Mouse (Mus musculus) spleen, postnatal 10 days (tissue): ENCODE results near the gene Stra8.

Experiments used
- DNase-seq, 2 experiments: peaks; one replicate each; pipeline ENCODE4 v3.0.0; 2021 to 2022; ENCODE audit warnings: low spot score in 2 of 2

Gene Stra8

DNA sequence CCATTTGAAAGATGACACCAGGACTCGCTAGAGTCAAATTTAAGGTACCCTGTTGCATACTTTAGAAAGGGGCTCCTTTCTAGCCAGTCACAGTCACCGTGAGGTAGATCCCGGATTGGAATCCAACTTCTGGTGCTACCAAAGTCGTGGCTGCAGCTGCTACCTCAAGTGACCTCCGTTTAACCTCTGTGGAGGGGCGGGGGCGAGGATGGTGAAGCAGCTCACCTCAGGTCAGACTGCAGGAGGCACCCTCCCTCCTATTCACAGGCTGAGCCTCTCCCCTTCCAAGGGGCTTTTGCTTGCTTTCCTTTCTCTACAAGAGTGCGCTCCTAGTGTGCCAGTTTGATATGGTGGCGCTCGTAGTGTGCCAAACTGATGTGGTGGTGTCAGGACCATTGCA is at the start of gene Stra8:
Gene Stra8 (plus strand): TSS at position 208 of the 400 bp plus-strand sequence.
- no peak for DNase-seq

DNA sequence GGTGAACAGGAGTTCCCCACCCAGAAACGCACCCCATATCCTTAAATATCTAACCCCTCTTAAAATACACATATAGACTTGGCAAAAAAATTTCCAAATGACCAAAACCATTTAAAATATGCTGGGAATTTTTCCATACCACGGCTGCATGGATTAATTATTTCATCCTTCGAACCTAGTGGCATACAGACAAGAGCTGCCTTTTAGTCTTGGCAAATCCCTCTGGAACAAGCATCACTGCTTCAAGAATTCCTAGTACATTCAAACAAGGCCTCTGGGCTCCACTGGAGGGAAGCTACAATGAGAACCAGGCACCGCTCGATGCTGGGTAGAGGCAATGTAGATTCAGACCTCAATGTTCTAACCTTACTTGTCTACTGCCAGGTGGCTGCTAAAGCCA is 49.2 kb upstream of the Stra8 start:
- DNase-seq, result no peak

DNA sequence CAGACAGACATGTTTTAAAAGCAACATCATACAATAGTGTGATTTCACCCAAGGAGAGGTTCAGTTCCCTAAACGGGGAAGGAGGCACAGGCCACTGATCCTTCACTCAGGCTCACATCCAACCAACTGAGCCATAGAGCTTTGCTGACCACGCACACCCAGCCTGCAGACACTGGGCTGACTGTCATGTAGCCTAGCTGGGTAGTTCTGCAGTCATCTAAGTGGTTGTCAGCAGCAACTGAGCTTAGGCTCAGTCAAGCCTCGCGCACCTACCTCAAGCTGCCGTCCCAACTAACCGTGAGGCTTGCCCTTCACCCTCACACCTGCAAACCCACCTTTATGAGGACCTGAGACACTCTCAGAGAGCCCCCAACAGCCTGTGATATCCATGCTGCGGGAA is 48.0 kb upstream of the Stra8 start:
- no peak for DNase-seq

DNA sequence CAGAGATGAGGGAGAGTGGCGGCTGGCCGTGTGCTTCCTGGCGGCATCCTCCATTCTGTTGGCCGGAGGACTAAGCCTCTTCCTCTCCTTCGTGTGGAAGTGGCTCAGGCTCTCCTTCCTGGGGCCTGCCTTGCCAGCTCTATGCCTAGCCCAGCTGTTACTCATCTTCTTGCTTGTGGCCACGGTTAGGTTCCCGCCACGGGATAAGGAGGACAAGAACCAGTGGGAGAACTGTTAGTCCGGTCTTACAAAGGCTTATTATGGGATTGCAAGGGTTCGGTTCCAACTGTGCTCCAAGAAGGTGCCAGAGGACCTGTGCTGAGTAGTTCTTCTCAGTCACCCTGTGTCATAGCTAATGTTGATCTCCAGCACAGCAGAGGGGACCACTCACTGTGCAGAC is 47.1 kb upstream of the Stra8 start:
- no peak for DNase-seq

DNA sequence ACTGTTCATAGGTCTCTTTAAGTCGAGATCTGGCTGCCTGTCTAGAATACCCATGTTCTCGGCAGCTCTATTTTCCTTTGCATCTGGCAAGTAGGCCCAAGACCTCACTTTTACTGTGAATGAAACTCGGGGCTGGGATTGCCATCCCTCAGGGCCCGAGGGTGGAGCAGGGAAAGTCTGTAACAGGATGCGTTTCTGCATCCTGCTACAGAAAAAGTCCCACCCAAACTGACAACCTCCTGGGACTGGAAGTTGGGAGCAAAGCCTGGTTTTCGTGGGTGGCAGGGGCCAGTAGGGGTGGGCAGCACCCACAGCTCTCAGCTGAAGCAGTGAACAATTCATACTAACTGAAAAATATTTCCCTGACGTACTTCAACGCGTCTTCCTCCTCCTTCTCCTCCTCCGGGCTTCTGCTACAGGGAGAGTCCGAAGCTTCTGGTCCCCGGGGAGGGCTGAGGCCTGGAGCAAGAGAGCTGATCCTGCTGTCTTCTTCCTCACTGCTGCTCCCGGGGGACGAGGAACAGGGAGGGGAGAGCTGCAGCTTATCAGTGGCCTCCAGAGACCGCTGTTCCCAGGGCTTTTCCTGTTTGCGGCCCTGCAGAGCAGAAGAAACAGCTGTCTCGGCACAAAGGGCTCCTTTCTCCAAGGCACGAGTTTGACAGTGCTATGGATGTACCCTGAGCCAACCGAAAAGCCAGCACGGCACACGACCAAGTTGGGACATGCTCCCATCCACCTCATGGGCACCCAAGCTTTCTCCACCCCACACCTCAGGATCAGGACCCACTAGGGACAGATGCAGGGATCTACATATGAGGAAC is 45.7 kb upstream of the Stra8 start:
- peak; percentile 39 to 65 for DNase-seq

DNA sequence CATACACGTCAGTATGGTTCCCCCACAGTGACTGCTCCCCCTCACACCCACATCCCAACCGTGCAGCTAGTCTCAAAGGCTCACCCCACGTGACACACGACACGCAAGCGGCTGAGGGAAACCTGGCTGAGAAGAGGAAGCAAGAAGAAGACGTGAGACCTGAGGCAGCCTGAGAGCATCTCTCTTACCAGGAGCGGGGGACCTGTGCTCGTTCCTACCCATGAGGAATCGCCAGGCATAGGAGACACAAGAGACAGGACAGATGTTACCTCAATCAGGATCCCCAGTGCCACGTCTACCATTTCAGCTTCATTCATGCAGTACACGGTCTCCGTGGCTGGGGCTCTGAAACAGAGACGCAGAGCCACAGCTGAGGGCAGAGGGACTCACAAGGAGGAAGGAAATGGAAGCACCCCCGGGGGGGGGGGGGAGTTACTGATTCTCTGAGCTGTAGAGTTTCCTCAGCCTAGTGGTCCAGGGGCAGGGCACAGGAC is 44.6 kb upstream of the Stra8 start:
- DNase-seq, result peak; percentile 73

DNA sequence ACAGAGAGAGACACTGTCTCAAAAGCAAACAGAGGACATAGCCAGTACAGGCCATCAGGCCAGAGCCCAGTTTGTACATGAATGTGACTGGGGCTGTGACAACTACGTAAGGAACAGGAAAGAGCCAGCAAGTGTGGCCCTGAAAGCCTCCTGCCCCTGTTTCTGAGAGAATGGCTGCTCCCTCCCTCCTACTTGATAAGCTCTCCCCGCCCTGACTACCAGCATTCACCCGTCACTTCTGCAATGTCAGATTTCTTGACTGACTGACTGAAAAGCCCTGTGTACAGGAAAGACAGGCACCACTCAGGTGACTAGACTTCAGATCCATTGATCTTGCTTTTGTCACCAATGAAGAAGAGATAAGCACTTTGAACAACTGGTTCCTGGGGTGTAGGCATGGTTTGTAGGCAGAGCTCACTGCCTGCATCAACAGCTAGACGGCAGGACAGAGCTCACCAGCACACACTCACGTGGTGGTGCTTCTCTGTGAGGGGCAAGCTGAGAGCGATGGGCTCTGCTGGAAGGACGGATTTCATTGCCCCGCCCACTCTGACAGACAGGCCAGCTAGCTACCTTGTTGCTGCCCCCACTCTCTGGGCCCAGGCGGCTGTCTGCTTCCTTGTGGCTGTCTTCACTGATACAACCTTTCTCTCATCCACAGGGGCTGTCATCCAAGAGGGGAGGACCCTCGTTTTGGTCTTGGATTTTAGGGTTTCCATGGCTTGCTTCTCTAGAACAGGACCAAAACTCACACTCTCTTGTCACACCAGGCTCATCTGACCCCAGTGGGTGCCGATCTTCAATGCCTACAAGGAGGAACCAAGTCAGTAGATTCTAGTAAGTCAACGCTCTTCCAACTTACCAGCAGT is 43.8 kb upstream of the Stra8 start:
- peak; percentile 55 to 60 for DNase-seq

DNA sequence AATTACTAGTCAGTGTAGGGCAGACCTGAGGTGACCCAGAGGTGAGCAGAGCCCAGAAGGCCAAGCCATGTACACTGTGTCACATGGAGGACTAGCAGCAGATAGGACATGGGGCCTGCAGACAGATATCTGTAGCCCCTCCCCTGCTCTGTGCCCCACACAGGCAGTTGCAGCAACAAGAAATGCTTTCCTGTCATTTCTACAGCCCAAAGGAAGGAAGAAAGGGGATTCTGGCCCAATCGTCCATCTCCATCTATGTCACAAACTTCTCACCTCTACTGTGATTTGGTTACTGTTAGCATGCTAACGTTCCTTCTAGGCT is 43.2 kb upstream of the Stra8 start:
- DNase-seq, result peak; percentile 29 to 42

DNA sequence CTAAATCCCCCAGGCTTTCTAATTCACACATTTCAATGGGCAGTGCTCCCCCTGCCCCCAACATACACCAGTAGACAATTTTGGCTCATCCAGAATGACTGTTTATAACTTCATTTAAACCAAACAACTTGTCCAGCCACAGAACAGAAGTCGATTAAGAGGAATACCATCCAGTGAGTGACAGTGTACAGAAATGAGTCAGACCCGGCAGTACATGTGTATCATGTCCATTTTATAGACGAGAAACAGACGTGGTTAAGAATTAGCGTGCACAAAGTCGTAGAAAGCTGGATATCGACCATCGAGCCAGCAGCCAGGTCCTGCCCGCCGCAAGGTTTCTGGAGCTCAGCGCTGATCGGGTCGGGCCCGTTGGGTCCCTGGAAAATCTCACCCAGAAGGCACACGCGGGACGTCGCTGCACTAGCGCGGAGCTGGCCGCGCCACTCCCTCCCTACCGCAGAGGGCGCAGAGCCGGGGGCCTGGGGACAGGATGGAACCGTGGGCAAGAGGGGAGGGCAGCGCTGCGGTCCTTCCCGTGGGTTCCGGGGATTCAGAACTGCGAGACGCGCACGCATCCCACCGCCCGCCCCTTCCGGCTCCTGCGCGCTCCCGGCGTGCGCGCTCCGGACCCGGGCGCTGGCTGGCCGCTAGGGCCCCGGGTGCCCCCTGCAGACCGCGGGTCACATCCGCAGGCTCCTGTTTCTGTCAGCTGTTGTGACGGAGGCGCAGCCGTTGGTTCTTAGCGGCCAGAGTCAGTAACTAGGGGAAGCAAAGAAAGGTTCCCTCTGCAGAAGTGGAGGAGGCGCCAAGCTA is 42.2 kb upstream of the Stra8 start, which contains the start of gene Cyren:
Gene Cyren (minus strand): TSS at position 552 of the 813 bp plus-strand sequence.
- peak; percentile 82 to 93 for DNase-seq

DNA sequence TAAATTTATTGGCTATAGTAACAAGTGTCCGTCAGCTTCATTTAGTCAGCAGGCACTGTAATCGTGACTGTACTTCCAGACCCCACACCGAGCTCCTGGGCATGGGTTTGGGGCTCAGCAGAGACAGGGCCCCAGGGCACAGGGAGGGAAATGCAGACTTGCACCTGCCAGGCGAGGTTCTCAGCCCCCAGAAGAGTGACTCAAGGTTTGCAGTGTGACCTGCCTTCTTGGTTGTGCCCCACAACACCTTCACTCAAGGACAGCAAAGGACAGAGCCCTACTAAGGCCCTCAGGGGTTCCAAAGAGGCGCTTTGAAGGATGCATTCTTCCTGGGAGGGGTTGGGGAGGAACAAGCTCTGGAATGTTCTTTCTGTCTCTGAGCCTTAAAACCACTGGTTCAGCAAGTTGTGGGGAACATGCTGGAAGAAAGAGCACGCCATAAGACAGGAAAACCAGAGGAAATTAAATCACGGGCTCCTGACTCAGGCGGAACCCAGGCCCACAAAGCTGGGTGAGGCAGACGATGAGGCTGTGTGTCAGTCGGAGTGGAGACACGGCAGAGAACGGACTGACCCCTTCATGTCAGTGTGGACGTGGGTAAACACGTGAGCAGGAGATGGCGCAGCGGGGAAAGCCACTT is 40.7 kb upstream of the Stra8 start:
- no peak for DNase-seq

DNA sequence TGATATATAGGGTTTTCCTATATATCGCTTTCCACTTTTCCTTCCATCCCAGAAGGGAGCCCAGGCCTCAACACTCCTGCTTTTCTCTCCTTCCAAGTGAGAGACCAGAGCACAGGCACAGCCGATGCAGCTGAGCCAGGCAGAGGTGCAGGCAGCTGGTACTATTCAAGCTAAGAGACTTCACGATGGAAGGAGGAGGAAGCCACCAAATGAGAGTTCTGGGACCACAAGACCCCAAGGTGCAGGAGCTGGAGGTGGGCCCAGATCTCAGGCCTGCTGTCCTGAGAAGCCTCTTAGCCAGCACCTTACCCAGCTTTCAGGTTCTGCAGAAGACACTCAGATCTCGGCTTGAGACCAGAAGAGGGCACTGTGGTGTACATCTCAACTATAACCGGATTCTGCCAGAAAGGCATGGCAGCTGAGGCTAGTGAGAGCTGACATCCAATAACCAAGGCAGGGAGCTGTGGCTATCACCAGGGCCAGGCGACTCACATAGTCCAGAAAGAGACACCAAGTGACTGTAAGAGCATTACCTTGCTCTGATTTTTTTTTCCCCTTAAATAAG is 40.0 kb upstream of the Stra8 start:
- peak in 1 of 2 experiments; percentile 66 for DNase-seq

DNA sequence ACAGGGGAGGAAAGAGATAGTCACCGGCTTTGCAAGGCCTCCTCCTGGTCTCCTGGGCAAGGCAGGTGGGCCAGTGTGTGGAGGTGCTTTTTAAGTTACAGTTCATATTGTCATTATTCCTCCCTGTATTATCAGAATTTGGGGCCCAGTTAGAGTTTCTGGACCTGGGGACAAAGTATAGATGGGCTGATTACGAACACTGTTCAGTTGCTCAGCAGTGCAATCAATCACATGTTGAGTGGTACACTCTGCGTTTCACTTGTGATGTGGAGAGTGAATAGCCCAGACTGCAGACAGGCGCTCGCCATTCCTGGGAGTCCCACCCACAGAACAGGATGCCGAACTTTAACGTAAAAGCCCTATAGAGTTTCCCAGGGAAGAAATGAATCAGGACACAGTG is 35.2 kb upstream of the Stra8 start:
- no peak for DNase-seq

DNA sequence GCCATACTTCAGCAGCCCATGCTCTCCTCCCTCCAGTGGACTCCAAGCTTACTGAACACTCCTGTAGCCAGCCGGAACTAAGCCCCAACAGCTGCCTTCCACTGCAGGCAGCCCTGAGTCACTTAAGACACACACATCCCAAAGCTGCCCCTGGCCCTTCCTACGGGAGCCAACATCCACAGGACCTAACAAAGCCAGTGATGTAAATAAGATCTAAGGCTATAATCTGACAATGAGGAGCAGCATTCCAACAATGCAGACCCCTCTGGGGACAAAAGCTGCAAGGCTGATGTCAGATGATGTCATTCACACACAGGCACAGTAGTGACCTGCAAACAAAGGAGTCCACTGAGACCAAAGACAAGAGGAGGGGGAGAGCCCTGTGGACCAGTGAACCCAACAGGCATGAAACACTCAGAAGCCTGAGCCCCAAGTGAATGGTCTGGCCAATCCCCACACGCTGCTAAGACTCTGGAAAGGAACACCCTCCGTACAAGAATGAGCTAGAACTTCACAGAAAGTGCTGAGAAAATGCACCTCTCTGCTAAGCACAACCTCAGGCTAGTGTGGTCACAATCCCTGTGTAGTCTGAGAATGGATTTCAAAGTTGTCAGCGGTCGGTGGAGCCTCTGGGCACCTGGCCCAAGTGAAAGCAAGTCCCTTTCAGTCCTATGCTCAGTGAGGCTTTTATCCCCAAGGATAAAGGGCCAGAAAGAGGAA is 32.7 kb upstream of the Stra8 start:
- no peak for DNase-seq

DNA sequence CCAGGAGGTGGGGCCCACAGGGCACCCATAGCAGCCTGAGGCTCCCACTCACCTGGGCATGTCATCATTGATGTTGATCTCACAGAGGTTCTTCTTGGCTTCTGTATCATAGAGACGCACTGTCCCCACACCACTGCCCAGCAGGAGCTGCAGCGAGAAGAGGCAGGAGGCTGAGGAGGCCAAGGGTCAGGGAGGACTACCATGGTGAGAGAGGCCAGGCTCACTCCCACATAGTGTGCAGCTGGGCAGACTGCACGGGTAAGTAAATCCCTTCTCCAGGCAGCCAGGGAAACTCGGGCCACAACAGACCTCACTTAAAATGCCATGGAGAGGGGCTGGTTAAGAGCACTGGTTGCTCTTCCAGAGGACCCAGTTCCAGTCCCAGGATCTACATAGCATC is 30.8 kb upstream of the Stra8 start:
- no peak for DNase-seq

DNA sequence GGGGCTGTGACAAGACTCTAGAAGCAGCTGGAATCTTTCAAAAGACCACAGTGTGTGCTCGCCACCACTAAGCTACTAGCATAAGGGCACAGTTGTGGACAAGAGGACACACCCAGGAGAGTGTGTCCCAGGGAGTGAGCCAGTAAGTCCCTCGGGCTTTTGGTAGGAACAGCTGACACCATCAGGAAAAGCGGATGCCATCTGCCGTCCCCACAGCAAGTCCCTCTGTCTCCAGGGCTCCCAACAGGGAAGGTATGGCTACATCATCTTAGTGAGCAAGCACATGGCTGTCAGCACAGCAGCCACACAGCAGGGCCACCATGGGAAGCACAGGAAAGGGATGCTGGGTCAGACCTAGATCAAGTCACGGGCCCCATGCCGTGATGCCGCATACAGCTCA is 24.4 kb upstream of the Stra8 start:
- DNase-seq, result no peak

DNA sequence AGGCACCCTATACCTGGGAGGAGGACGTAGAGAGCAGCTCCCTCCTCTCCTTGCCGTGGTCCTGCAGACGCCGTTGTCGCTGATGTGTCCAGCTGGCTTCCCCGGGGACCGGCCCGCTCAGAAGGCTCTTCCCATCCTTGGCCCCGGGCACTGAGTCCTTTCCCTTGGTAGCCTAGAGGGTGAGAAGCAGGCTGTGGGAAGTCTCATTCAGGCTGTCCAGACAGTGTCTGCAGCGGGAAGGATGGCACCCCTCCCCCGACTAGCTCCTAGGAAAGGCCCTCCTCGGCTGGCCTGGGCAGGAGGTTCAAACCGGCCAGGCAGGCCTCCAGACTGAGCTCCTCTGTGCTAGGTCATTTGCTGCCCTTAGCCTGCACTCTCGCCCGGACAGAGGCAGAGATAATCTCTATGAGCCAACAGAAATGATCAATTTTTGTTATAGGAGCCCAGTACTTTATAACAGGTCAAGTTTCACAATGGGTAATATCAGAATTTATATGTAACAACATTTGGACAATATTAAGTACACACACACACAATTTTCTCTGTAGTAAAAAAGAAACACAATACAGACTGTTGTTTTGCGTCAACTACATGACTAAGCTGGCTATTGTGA is 23.7 kb upstream of the Stra8 start:
- DNase-seq, result no peak

DNA sequence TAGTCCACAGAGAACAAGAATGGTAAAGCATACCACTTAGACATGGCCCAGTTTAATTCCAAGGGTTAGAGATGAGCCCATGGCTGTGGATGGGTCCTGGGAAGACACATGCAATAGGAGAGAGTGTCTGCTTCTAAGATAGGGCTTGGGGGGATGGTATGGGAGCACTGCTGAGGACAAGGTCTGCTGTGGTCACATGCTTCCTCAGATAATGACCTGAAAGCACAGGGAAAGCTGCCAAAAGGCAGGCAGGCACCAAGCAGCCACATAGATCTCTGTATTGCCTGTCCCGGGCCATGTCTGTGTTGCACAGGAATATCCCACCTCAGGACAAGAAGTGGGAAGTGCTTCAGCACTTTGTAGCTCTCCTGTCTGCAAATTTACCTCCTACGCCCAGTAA is 20.8 kb upstream of the Stra8 start:
- no peak for DNase-seq

DNA sequence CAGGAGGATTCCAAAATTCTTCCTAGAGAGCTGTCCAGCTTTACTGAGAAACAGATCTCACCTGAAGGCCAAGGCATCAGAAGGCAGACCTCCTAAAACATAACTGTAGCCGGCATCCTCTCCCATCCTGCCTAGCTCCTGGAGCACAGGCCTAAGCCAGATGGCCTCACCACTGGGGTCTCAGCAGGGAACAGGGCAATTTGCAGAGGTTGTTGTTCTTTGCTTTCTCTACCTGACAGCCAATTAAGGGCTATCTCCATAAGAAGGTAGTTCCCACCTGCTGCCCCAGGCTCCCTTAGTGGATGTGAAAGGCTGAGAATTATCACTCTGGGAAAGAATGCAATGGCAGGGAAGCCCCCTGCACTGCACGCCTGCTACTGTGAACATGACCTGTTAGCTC is 19.0 kb upstream of the Stra8 start:
- no peak for DNase-seq

DNA sequence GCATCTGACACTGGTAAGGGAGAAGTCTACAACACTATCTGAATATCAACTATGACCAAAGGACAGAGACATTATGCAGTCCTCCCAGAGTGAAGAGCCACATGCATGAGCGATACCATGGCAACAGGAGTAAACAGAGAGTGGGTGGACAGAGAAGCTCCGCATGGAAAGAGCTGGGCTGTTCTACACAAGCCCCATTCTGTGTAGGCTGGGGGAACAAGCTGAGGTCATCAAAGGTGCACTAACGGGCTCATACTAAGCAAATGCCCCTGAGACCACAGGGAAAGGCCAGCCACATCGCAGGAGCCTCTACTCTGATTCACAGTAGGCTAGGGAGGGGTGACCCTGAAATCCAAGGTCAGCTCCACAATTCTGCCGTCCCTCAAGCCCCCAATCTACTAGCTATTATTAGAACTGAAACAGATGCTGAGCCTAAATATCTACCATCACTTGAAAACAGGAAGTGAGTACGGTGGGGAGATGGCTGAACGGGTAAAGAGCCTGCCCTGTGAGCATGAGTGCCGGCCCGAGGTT is 18.0 kb upstream of the Stra8 start:
- DNase-seq, result peak; percentile 25 to 57

DNA sequence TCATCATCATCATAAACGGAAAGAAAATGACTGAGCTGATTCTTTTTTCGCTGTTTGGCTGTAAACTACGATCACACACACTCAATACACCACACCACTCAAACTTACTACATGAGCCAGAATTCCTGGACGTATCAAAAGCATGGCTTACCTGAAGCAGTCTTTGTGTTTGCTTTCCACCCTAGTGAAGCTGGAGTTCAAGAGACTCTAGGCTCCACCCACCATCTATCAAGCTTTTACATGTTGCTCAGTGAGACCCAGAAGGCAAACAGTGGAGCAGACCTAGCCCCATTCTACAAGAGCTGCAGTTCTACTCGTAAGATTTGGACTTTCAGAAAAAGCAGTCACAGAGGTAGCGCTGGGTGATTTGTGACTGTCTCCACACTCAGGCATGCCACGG is 17.4 kb upstream of the Stra8 start:
- DNase-seq, result no peak
